Mouse (Mus musculus) heart, postnatal 0 days (tissue): ENCODE results near the gene Stk39.

Experiments used
- CTCF ChIP-seq: IDR thresholded peaks from 2 replicates; pipeline ENCODE4 v1.5.1; 2016; ENCODE audit warnings: antibody characterized with exemption, control low read depth, low read depth
- EP300 ChIP-seq: IDR thresholded peaks from 2 replicates; pipeline ENCODE4 v1.6.1; 2016; ENCODE audit warnings: antibody characterized with exemption, low read depth

DNA sequence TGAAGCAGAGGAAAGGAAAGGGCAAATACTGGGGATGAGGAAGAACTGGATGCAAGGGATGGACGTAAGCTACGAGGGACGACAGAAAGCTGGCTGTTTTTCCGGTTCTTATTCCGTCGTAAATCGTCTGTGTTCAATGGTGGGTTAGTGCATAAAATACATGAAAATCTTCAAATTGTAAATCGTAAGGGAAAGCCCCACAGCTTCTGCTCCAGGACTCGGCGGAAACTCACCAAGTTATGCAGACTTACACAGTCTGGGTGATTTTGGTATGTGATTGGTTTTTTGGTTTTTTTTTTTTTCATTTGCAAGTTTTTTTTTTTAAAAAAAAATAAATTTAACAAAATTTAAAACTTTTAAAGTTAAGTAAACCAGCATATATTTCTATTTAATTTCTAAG is 24.0 kb downstream of the Stk39 start:
- TF ChIP-seq EP300 (no peak), CTCF (no peak)
